Mouse (Mus musculus) c-Kit-negative CD71-positive TER-119-positive erythroid progenitor cells, embryonic 14.5 days (primary cell): ENCODE results near the gene Txlng.
A peak's percentile ranks its signal among the peaks of the same experiment; 100 is the strongest.
"Not testable (repeated sequence)": the region's sequence is repeated elsewhere in the genome, so short reads cannot be mapped to it uniquely, and the experiment has no call there.

ENCODE experiments used
- DNase-seq: peaks from one replicate; pipeline ENCODE4 v3.0.0-alpha.2; 2013; ENCODE audit warnings: low read depth, low spot score

The Txlng gene

DNA sequence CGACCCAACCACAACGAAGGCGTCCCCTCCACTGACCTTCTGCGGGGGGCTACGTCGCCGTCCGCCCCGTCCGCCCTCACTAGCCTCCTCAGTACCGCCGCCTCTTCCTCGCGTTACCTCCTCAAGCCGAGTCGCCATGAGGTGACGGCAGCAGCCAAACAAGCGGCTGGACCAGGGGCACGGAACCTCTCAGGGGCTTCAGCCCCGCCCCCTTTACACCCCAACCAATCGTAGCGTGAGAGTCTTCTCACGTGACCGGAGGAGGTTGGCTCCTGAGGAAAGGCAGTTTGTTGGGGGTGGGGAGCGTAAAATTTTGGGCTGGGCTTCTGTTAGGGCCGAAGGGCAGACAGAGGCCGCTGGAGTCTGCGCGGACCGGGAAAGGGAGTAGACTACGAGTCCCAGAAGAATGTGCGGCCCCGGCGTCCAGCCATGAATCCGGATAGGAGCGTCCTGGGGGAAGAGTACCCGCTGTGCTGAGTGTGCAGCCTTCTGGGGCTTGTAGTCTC is at the start of gene Txlng:
Txlng (minus strand) TSS at position 252 of the 506 bp plus-strand sequence.
- DNase-seq = peak; percentile 89

DNA sequence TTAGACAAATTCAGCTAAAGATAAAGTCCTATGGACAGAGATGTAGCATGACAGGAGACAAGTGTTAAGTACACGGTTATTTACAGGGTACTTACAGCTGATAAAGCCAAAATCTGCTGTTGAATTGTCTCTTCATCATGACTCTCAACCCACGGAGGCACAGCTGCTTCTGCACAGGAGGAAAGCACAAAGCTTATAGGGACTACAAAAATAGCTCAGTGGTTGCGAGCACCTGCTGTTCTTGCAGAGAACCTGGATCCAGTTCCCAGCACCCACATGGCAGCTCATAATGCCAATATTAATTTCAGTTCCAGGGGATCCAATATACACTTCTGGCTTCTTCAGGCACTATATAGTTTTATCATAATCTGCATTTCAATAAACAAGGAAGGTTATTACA is 49.0 kb upstream of the Txlng start:
- no peak for DNase-seq

DNA sequence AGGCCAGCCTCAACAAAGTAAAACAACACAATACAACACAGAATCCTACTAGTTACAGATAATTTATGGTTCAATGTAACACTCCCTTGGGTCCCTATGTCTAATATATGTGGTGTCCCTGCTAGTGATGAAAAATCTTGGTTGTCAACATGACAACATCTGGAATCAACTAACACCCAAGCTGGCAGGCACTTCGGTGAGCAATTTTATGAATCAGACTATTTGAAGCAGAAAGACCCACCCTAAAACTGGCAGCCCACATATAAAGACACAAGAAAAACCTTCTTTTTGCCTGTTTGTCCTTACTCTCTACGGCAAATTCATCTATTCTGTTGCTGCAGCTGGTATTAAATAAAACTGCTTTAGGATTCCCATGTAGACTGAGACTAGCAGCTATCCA is 44.5 kb upstream of the Txlng start:
- no peak for DNase-seq

DNA sequence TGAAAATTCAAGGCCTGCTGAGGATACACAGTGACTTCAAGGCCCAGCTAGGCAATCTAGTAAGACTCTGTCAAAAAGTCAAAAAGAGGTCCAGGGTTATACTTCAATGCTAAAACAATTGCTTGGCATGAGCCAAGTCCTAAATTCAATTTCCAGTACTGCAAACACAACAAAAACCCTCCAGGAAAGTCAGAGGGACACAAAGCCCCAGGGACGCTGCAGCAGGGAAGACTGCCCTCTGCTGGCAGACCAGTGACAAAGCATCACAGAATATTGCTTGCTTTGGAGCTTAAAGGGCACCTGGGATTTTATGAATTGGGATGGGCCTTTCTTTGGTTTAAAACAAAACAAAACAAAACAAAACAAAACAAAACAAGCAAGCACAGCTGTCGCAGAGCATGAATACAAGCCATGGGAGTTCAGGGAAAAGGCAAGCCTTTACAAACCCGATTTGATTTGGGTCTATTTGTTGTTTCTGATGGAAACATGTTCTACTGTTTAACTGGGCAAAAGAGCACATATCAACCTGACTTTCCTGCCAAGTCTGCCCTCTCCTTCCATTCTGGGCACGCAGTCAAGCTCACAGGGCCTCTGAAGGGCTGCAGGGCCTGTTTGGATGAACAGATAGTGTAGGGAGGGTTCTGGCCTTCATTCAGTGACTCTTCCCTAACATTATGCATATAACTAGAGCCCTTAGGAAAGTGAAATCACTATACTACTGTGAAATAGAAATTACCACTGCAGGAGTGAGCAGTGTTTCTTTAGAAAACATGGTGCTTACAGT is 42.7 kb upstream of the Txlng start:
- DNase-seq = no peak

DNA sequence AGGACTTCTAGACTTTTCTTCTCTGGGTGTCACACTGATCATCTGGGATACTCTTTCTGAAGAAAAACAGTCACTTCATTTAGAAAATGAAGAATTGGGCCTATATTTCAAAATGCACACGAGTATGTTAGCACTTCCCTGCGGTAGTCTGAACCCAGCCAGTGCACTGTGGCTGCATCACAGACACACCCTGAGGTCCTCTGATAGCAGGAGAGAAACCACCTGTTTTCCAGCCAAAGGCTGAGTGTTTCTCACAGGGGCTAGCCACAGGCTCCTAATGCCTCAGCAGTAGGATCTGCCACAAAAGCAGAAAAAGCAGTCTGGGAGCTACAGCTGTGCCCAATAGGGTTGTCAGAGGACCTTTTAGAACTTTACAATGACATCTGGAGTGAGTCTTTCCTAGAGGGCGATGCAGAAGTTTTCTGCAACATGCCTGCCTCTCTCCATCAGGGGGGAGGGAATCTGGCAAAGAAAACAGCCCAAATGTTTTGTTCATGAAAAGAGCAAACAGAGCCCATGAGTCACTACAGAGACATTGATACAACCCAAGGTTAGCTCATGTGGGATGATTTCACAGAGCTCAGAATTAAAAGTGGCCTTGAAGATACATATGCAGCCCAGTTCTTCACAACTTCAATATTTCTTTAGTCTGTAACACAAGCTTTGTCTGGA is 39.2 kb upstream of the Txlng start:
- no peak for DNase-seq

DNA sequence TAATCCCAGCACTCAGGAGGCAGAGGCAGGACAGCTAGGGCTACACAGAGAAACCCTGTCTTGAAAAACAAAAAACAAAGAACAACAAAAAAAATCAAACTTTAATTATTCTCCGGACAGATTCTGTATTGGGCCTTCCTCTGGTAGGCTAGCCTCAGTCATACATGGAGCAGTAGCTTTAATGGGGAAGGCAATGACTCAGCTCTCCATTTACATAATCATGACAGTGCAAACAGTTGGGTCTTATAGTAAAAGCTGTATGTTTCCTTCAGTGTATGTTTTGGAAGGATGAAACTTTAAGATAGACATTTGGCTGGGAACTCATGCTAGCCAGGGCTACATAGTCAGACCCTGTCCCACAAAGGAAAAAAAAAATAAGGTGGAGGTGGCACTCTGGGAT is 19.4 kb upstream of the Txlng start:
- no peak for DNase-seq

DNA sequence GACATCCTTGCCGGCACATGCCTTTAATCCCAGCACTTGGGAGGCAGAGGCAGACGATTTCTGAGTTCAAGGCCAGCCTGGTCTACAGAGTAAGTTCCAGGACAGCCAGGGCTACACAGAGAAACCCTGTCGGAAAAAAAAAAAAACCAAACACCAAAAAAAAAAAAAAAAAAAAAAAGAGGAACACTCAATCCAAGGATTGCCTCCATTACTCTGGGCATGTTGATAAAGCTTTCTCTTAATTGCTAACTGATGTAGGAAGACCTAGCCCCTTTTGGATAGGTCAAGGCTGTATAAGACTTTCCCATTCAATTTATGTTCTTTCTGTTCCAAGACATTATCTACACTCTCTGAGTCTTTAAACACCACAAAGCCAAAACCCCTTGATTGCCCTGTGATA is 16.3 kb upstream of the Txlng start:
- no peak for DNase-seq

DNA sequence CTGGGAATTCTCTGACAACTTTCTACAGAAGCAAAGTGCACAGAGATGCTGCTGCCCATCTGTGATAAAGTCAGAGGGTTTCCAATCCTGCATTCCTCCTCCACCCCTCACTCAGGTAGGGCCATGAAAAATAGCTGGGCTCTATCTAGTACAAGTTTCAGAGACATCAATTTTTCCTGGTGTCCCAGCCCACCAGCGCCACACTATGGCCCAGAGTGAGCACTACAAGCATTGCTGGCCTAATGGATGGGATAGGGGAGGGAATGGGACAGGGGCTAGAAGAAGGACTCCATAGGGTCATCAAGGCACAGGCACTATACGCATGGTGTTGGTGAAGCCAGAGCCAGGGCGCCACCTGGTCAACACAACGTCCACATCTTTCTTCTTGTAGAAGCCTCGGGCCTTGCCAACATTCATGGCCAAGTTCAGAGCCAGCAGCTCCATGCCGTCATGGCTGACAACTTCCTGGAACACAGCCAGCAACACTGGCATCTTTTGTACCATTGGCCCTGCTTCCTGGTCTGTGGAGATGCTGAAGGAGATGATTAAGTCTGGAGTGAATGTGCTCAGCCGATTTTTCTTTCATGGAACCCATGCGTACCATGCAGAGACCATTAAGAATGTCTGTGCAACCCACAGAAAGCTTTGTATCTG is 15.3 kb upstream of the Txlng start:
- no peak for DNase-seq

DNA sequence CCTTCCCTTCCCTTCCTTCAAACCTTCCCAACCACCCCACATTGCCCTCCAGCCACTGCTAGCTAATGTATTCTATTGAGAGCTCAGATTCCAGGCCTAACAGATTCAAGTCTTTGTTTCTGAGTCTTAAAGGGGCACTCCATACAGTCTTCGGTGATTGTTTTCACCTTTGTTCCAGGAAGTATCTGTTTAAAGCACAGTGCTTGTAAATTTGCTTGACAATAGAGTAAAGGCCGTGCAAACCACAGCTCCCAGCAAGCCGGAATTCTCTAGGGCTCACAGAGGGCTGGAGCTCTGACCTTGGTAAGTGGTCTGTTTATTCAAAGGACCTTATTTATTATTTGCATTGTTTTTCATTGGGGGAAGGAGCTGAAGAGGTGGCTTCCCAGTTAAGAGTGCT is 2.8 kb upstream of the Txlng start:
- DNase-seq = no peak

DNA sequence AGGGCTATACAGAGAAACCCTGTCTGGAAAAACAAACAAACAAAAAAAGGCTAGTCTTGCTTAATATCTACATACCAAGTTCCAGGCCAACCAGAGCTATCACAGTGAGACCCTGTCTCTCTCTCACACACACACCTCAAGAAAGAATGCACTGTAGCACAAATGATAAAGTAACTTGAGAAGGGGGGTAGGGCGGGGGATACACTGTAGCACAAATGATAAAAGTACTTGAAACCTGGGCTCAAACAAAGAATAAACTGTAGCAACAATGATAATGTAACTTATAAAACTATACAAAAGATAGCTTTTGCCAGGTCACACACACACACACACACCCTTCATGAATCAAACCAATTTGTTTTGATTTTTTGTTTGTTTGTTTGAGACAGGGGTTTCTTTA is 2.3 kb upstream of the Txlng start:
- DNase-seq = no peak

DNA sequence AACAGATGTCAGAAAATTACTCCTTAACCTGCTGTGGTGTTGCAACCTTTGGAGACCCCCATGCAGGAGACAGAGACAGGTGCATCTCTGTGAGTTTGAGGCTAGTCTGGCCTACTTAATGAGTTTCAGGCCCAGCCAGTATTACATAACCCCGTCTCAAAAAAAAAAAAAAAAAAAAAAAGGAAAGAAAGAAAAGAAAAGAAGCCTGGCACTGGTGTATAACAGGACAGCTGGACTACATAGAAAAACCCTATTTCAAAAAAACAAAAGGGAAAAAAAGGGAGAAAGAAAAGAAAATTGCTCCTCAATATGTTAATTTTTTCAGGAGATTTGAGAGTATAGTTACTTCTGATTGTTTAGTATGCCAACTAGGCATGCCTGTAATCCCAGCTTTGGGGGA is 1.8 kb upstream of the Txlng start:
- DNase-seq = no peak

DNA sequence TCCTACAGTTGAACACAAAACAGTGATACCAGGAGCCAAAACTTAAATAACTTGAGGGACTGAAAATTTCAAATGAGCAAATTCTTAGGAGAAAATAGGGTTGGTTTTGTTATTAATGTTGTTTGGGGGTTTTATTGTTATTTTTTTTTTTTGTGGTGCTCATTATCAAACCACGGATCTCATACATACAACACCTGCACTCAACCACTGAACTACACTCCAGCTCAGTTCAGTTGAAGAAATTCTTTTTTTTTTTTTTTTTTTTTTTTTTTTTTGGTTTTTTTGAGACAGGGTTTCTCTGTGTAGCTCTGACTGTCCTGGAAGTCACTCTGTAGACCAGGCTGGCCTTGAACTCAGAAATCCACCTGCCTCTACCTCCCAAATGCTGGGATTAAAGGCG is 1.1 kb upstream of the Txlng start:
- not testable (repeated sequence) for DNase-seq

DNA sequence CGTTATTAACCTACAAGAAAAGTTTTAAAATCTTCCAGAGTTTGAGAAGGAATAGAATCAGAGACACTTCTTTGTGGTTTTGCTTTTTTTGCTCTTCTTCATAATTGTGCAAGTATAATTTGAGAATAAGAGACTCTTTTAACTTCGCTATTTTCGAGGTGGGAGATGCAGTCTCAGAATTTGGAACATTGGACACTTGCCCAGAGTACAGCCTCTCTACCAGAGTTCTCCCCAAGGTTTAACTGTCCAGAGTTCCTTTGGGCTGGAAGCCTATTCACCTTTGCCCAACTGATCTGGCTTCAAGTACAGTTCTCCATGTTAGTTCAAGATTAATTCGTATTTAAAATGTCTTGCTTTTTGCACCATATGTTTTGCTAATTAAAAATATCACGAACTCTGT is 487 bp upstream of the Txlng start:
- DNase-seq = no peak

DNA sequence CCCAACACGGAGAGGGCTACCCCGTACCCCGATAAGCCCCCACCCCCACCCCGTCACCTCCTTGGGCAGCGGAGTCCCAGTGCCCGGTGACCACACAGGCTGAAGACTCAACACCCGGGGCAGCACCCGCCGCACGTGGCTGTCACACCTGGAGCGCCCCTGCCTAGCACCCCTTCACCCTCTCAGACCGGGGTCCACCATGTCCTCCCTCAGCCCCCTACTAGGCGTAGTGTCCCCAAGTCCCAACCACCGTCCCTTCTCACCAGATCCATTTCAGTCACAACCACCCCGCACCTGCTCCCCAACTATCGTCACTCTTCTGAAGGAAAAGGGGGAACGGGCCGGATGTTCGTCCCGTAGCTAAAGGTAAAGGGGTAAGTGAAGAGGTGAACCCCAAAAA is 471 bp downstream of the Txlng start:
- no peak for DNase-seq

DNA sequence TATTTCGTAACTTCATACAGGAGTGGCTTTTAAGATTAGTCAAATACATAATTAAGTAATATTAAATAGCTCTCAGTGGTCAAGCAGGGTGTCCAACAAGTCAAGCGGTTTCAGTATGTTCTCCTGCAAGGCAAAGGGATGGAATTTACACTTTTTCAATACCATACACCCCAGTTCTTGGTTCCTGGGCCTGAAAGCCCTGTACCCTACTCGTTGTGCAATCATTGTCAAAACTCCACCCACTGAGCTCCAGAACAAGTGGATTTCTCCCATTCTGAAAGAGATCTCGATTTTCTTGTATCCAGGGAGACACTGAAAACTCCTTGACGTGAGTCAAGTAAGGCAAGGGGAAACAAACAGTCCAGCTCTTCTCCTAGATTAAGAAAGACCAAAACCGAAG is 1.2 kb downstream of the Txlng start:
- no peak for DNase-seq

DNA sequence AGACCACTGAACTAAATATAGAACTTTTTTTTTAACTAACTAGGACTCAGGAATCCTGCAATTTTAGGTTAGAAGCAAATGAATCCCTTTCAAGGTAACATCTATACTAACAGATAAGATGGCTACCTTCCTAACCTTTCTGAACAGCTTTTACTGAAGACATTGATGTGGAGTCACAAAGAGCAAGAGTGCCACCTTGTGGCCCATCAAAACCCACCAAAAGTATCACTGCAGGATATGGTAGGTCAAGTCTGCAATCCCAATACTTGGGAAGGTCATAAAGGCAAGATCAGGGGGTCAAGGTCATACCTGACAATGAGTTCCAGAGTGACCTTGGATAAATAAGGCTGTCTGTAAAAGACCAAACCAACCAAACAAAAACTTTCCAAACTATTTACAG is 28.9 kb downstream of the Txlng start:
- peak; percentile 12 for DNase-seq

DNA sequence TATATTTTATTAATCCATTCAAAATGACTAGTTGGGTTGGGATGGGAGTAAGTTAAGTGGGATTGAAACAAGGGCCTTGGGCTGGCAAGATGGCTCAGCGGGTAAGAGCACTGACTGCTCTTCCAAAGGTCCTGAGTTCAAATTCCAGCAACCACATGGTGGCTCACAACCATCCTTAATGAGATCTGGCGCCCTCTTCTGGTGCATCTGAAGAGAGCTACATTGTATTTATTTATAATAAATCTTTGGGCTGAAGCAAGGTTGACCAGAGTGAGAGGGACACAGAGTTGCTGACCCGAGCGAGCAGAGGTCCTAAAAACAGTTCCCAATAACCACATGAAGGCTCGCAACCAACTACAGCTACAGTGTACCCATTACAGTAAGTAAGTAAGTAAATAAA is 37.9 kb downstream of the Txlng start:
- DNase-seq = not testable (repeated sequence)

DNA sequence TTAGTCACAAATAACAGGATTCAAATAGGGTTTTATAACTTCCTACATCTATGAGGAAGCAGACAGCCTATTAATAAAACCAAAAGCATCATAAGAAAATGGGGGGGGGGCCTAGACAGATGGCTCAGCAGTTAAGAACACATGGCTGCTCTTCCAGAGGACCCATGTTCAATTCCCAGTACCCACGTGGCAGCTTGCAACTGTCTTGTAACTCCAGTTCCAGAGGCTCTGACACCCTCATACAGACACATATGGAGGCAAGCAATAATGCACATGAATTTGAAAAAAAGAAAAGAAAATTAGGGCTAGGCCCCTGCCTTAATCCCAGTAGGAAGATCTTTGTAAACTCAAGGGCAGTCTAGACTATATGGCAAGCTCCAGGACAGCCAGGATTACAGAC is 40.9 kb downstream of the Txlng start:
- no peak for DNase-seq

DNA sequence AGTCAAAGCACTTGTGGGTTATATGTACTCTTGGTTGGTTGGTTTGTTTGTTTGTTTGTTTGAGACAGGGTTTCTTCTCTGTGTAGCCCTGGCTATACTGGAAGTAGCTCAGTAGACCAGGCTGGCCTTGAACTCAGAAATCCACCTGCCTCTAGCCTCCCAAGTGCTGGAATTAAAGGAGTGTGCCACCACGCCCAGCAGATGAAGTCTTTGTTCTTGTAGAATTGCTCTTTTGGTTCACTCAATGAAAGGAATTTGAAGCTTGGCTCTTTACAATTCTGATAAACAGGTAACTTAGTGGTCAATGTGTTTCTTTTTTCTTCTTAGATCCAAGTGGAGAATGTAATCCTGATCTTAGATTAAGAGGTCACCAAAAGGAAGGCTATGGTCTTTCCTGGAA is 58.5 kb downstream of the Txlng start:
- no peak for DNase-seq

DNA sequence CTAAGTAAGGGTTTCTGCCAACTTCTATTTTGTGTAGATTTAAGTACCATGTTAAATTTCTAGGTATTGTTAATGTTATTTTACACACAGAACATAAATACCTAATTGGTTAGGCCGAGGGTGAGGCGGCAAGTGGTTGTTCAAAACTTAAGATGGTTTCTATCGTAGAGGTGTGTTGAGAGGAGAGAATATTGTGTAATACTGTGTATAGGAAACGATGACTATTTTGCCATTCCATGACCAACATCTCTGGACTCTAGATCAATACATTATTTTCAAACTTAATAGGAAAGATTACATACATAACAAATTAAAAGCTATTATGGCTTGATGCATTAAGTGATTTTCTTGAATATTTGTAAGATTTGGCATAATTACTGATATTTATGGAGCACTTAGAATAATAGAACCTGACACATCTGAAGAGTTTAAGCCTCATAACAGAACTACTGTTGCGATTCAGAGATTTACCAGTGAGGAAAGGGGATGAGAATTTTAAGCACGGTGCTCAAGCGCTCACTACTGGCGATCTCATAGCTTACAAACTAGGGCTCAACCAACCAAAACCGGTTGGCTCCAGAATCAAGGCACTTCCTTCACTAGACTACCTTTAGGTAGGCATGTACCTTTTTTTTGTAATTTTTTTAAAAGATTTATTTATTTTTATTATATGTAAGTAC is 67.4 kb downstream of the Txlng start:
- no peak for DNase-seq

DNA sequence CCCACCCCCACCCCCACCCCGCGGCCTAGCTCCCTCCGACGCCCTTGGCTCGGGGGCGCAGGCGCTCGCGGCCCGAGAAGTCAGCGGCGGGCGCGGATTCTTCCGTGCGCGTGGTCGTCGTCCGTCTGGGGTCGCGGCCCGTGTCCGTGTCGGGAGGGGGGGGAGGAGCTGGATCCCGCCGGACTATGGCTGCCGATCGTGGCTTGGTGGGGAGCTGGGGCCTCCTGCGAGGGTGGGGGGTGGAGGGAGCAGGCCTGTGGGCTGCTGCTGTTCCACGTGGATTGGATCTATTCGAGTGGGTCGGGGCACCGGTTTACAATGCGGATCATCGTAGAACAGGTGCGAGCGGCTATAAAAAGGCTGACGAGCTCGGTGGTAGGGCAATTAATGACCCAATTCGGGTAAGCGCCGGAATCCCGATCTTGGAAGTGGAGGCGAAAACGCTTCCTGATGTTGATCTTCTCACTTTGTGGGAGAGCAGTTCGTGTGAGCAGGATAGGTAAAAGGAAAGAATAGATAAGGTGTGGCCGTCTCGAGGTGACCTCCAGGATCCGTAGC is 68.2 kb downstream of the Txlng start:
- DNase-seq = no peak
